Mouse (Mus musculus) forebrain, embryonic 13.5 days (tissue): ENCODE results near the gene Hs6st1. TPM values are rescaled to one million over a fixed set of nuclear protein-coding genes. Genes with fewer than 3 reads are reported as not detected.

ENCODE experiments used
- ATAC-seq: fragments of 200-750 bp; cut with Nextera tagmentation; 2 replicates; pipeline ENCODE4 v1.8.0; 2017
- H3K27ac ChIP-seq: fragments of 300-500 bp; sonication (generic); 2 replicates; pipeline ENCODE4 v1.5.1; 2015; ENCODE audit warnings: inconsistent platforms, mild to moderate bottlenecking, moderate library complexity
- H3K27me3 ChIP-seq: fragments of 300-500 bp; sonication (generic); 2 replicates; pipeline ENCODE4 v1.6.1; 2015; ENCODE audit warnings: mild to moderate bottlenecking, inconsistent platforms
- H3K36me3 ChIP-seq: fragments of 300-500 bp; sonication (generic); 2 replicates; pipeline ENCODE4 v1.6.1; 2015; ENCODE audit warnings: mild to moderate bottlenecking, inconsistent platforms; ENCODE audit not compliant: poor library complexity, severe bottlenecking
- H3K4me1 ChIP-seq: fragments of 300-500 bp; sonication (generic); 2 replicates; pipeline ENCODE4 v1.6.1; 2015; ENCODE audit warnings: inconsistent platforms
- H3K4me2 ChIP-seq: fragments of 300-500 bp; sonication (generic); 2 replicates; pipeline ENCODE4 v1.6.1; 2015; ENCODE audit warnings: inconsistent platforms, mild to moderate bottlenecking, moderate library complexity
- H3K4me3 ChIP-seq: fragments of 300-500 bp; sonication (generic); 2 replicates; pipeline ENCODE4 v1.5.1; 2015; ENCODE audit warnings: mild to moderate bottlenecking, inconsistent platforms
- H3K9ac ChIP-seq: fragments of 300-500 bp; sonication (generic); 2 replicates; pipeline ENCODE4 v1.6.1; 2015; ENCODE audit warnings: mild to moderate bottlenecking, inconsistent platforms
- H3K9me3 ChIP-seq: fragments of 300-500 bp; sonication (generic); replicated peaks from 2 replicates; pipeline ENCODE4 v1.6.1; 2016; ENCODE audit warnings: inconsistent platforms
- WGBS: fragments of 180-500 bp; shearing (Covaris S2); methylation state at CpG from one replicate; pipeline ENCODE4 v1.1.7; 2015; 5-methylcytosine and 5-hydroxymethylcytosine counted together
- polyA plus RNA-seq: library from polyadenylated mRNA; unstranded; fragments of >200 nt; fragmentation: Nextera tagmentation; extraction: Ambion mirVana; gene quantifications from 2 replicates; pipeline ENCODE4 v1.2.1, GENCODE M21; 2015

Hs6st1 gene
- polyA plus RNA-seq, 1 experiment from 2014 or later = 5.2 TPM

- Histone ChIP-seq H3K4me2 (no peak overlapping the region), H3K36me3 (peaks cover 30% of the 10 kb centered on the region), H3K27me3 (no peaks in the 10 kb centered on the region), H3K9ac (no peak overlapping the region), H3K9me3 (no peaks in the 10 kb centered on the region), H3K4me1 (peaks cover 43% of the 10 kb centered on the region), H3K4me3 (no peak overlapping the region), H3K27ac (no peak overlapping the region)
- 0 out of 2 replicates have a peak, but pooled peaks have one; percentile 28 for ATAC-seq
- 92% methylated on average over 4 of the region's 4 CpGs for WGBS
Observed at GRCm38 (mm10) chr1:36090722-36091110, 22.5 kb downstream of the Hs6st1 start.

DNA sequence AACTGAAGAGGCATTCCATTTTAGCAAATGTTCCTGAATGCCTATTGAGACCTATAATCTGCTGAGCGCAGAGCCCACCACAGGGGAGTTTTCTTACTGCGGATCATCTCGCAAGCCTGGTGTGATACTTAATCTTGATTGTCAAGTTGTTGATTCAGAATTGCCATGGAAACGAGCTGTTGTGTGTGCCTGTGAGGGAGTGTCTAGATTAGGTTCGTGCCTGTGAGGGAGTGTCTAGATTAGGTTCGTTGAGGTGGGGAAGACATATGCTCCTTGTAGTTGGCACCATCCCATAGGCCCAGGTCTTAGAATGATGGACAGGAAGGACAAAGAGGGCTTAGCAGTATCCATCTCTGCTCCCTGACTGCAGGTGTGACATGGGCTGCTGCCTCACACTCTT, 23.0 kb downstream of the Hs6st1 start:
- peaks cover 27% of the 10 kb centered on the region for H3K36me3 ChIP-seq
- ATAC-seq = no peak
- H3K4me3 ChIP-seq = no peak overlapping the region
- H3K9me3 ChIP-seq = no peaks in the 10 kb centered on the region
- WGBS = 68% methylated on average over 6 of the region's 6 CpGs
- no peak overlapping the region for H3K27ac ChIP-seq
- no peak overlapping the region for H3K4me2 ChIP-seq
- peaks cover 48% of the 10 kb centered on the region for H3K4me1 ChIP-seq
- no peak overlapping the region for H3K9ac ChIP-seq
- no peaks in the 10 kb centered on the region for H3K27me3 ChIP-seq

DNA sequence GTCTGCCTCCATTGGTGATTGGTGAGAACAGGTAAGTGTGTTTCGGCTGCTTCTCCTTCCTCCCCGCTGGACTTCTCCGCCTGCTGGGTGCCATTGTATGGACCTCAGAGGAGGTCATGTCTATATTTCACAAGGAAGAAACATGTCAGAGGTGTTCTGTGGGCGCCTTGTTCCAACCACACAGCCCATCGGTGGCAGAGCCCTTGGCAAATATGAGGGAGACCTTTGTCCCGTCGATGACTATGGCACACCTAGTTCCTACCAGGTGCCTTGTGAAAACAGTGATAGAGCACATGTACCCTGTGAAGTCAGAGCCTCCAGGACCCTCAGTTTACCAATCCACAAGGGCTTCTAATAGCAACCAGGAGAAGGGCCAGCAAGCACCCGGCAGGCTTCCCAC, 25.5 kb downstream of the Hs6st1 start:
- H3K27ac ChIP-seq = no peak overlapping the region
- no peak overlapping the region for H3K4me2 ChIP-seq
- H3K9me3 ChIP-seq = no peaks in the 10 kb centered on the region
- H3K9ac ChIP-seq = no peak overlapping the region
- H3K4me1 ChIP-seq = peaks cover 39% of the 10 kb centered on the region
- H3K36me3 ChIP-seq = peaks cover 24% of the 10 kb centered on the region
- no peaks in the 10 kb centered on the region for H3K27me3 ChIP-seq
- H3K4me3 ChIP-seq = no peak overlapping the region
- WGBS = 94% methylated on average over 8 of the region's 8 CpGs
- no peak for ATAC-seq

DNA sequence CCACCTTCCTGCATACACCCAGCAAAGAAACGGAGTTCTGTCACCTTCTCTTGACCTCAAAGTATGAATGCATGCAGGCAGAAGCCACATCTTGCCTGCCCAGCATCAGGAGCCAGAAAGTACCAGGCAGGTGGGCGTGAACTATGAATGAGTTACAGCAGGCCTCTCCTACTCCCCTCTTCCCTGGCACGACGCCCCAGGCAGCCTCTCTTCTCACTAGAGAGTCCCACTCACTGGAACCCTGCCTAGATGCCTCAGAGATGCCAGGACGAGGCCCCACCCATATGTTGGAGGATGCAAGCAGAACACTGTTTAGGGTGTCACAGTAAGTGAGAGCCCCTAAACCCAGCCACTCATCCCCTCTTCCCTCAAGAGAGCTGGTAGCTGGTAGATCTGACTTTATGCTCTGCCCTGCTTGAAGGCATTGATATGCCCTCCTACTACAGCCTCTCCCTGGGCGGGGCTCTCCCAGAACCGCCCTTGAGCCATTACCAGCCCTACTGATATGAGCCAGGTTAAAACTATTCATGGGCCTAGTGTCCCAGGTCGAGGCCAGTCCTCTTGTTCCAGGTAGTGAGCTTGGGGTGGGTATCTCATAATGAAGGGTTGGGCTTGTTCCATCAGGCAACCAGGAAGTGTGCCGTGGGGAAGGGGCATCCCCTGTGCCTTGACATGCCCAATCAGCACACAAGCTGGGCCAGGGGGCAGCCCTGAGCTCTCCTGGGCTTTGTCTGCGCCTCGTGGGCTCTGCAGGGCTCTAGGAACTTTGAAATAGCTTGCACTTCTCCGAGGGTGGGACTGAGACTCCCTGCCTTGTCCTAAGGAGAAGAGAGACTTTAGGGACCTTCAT, 27.4 kb downstream of the Hs6st1 start:
- peaks cover 27% of the 10 kb centered on the region for H3K36me3 ChIP-seq
- 86% methylated on average over 12 of the region's 12 CpGs for WGBS
- no peaks in the 10 kb centered on the region for H3K27me3 ChIP-seq
- peak overlapping the region; percentile 41; the same call in 1 of the 2 replicates for H3K27ac ChIP-seq
- peak; percentile 83 for ATAC-seq
- H3K9ac ChIP-seq = no peak overlapping the region
- no peak overlapping the region for H3K4me2 ChIP-seq
- H3K4me3 ChIP-seq = no peak overlapping the region
- H3K9me3 ChIP-seq = no peaks in the 10 kb centered on the region
- peaks cover 19% of the 10 kb centered on the region for H3K4me1 ChIP-seq

DNA sequence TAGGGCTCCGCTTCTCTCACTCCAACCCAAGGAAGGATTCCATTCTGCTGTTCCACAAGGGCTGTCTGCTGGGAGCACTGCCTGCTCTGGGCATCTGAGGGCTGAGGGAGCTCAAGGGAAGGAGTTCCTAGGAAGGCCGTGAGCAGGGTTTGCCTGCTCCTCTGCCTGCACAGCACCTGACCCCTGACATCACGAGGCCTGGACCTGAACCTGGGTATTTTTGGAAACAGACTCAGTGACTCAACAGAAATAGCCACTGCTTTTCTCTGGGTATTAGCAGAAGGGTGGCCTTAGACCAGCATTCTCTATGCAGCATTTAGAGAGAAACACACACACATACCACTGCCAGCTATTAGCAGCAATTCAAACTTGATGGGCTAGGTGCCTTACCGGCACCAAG, 30.2 kb downstream of the Hs6st1 start:
- Histone ChIP-seq H3K27me3 (no peaks in the 10 kb centered on the region), H3K4me3 (no peak overlapping the region), H3K9me3 (no peaks in the 10 kb centered on the region), H3K4me1 (peaks cover 16% of the 10 kb centered on the region), H3K36me3 (peaks cover 52% of the 10 kb centered on the region), H3K4me2 (no peak overlapping the region), H3K9ac (no peak overlapping the region), H3K27ac (no peak overlapping the region)
- WGBS = 94% methylated on average over 4 of the region's 4 CpGs
- ATAC-seq = no peak

- no peak overlapping the region for H3K9ac ChIP-seq
- H3K4me2 ChIP-seq = no peak overlapping the region
- WGBS = 93% methylated on average over 3 of the region's 3 CpGs
- H3K27me3 ChIP-seq = no peaks in the 10 kb centered on the region
- no peaks in the 10 kb centered on the region for H3K9me3 ChIP-seq
- peaks cover 55% of the 10 kb centered on the region for H3K36me3 ChIP-seq
- ATAC-seq = no peak
- H3K27ac ChIP-seq = no peak overlapping the region
- peaks cover 11% of the 10 kb centered on the region for H3K4me1 ChIP-seq
- no peak overlapping the region for H3K4me3 ChIP-seq
Observed at GRCm38 (mm10) chr1:36100371-36100770, 32.2 kb downstream of the Hs6st1 start.

GRCm38 (mm10) chr1:36105917-36106706, 37.9 kb downstream of the Hs6st1 start:
- Histone ChIP-seq H3K4me1 (no peaks in the 10 kb centered on the region), H3K27me3 (no peaks in the 10 kb centered on the region), H3K27ac (no peak overlapping the region), H3K4me2 (no peak overlapping the region), H3K9ac (no peak overlapping the region), H3K36me3 (peaks cover 57% of the 10 kb centered on the region), H3K9me3 (no peaks in the 10 kb centered on the region), H3K4me3 (no peak overlapping the region)
- no peak for ATAC-seq
- 91% methylated on average over 11 of the region's 11 CpGs for WGBS

DNA sequence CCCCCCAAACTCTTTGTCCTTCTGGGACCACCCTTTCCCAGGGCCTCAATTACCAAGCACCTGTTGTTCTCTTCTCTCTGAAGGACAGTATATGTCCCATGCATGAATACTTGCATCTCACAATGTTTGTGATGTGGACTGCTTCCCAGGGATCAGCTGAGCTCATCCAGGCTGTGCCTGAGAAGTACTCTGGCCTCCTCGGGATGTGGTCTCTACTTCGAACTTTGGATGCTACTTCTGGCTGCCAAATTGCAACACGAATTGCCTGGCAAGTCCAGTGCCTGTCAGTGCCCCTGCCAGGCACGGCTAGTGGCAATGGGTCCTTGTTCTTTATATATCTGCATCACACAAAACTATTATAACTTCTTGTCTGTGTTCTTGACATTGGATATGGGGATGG, 41.8 kb downstream of the Hs6st1 start:
- no peak overlapping the region for H3K4me2 ChIP-seq
- H3K9me3 ChIP-seq = no peaks in the 10 kb centered on the region
- no peaks in the 10 kb centered on the region for H3K4me1 ChIP-seq
- no peak for ATAC-seq
- no peak overlapping the region for H3K27ac ChIP-seq
- no peak overlapping the region for H3K9ac ChIP-seq
- no peak overlapping the region for H3K4me3 ChIP-seq
- H3K27me3 ChIP-seq = no peaks in the 10 kb centered on the region
- H3K36me3 ChIP-seq = peaks cover 19% of the 10 kb centered on the region
- WGBS = 81% methylated on average over 4 of the region's 4 CpGs

- Histone ChIP-seq H3K4me1 (no peaks in the 10 kb centered on the region), H3K4me3 (no peak overlapping the region), H3K27me3 (no peaks in the 10 kb centered on the region), H3K9me3 (no peaks in the 10 kb centered on the region), H3K27ac (no peak overlapping the region), H3K4me2 (no peak overlapping the region), H3K36me3 (no peaks in the 10 kb centered on the region), H3K9ac (no peak overlapping the region)
- 94% methylated on average over 3 of the region's 3 CpGs for WGBS
- ATAC-seq = no peak
Observed at GRCm38 (mm10) chr1:36112665-36113064, 44.5 kb downstream of the Hs6st1 start.

- Histone ChIP-seq H3K9ac (no peak overlapping the region), H3K4me3 (no peak overlapping the region), H3K4me1 (no peaks in the 10 kb centered on the region), H3K4me2 (no peak overlapping the region), H3K9me3 (no peaks in the 10 kb centered on the region), H3K36me3 (no peaks in the 10 kb centered on the region), H3K27ac (no peak overlapping the region), H3K27me3 (no peaks in the 10 kb centered on the region)
- ATAC-seq = no peak
- WGBS = 88% methylated on average over 8 of the region's 8 CpGs
Observed at GRCm38 (mm10) chr1:36113670-36114069, 45.5 kb downstream of the Hs6st1 start.

GRCm38 (mm10) chr1:36114844-36115243, 46.6 kb downstream of the Hs6st1 start:
- Histone ChIP-seq H3K27ac (no peak overlapping the region), H3K27me3 (no peaks in the 10 kb centered on the region), H3K9ac (no peak overlapping the region), H3K4me1 (no peaks in the 10 kb centered on the region), H3K4me2 (no peak overlapping the region), H3K36me3 (no peaks in the 10 kb centered on the region), H3K4me3 (no peak overlapping the region), H3K9me3 (no peaks in the 10 kb centered on the region)
- 88% methylated on average over 3 of the region's 3 CpGs for WGBS
- no peak for ATAC-seq

DNA sequence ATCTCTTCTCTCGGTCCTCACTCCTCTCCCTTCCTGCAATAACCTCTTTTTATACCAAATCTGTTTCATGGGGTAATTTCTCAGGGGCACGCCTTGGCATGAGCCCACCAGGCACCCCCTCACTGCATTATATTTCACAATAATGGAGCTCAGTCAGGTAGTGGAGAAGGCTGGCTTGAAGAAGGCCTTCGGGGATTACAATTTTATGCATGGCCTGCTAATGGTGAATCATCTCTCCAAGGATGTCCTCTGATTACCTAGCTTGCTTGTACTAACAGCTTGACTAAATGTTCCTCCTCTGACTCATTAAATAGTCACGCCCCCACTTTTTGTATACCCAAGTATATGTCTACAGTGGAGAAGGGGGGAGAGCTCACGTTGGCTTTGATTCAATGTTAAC, 48.3 kb downstream of the Hs6st1 start:
- no peaks in the 10 kb centered on the region for H3K27me3 ChIP-seq
- H3K27ac ChIP-seq = no peak overlapping the region
- no peak overlapping the region for H3K4me2 ChIP-seq
- no peak for ATAC-seq
- no peaks in the 10 kb centered on the region for H3K9me3 ChIP-seq
- 82% methylated on average over 5 of the region's 5 CpGs for WGBS
- H3K4me3 ChIP-seq = no peak overlapping the region
- no peaks in the 10 kb centered on the region for H3K4me1 ChIP-seq
- no peaks in the 10 kb centered on the region for H3K36me3 ChIP-seq
- H3K9ac ChIP-seq = no peak overlapping the region
